Mouse (Mus musculus): ENCODE data around the gene Tor4a. TPM values are rescaled to one million over a fixed set of nuclear protein-coding genes. Genes with fewer than 3 reads are reported as not detected.

Tor4a gene
- polyA plus RNA-seq, 1 experiment from 2014 or later = 1.3 TPM

DNA sequence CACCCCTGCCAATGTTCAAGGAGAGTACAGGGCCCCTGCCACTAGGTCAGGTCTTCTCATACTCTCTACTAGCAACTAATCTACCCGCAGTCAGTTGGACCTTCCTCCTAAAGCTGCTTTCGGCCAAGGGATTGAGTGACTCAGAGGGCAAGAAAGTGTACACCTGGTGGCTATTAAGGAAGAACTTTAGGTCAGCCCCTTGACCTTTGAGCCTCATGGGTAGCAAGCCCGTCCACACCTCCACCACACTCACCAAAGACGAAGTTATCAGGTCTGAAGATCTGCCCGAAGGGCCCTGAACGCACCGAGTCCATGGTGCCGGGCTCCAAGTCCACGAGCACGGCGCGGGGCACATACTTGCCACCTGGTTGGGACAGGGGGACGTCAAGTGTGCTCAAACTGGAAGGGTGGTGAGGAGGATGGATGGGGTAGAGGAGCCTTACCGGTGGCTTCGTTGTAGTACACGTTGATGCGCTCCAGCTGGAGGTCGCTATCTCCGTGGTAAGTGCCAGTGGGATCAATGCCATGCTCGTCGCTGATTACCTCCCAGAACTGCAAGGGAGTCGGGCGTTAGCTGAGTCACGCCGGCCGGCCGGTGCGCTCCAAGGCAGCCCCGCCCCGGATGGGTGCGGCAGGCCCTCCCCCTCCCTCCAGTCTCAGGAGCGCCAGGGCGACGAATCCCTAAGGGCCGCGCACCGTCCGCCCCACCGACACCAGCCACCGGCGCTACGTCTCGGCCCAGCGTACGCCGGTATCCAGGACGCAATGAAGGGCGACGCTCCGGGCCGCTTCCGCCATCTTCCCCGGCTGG, 27.2 kb upstream of the Tor4a start:
- peak; percentile 35 for DNase-seq (ENCODE audit: extremely low spot score, low spot score)
- Histone ChIP-seq H3K27ac (peak overlapping the region; percentile 97), H3K4me3 (peak overlapping the region; percentile 87), H3K36me3 (replicated peaks) (peaks cover 27% of the 10 kb centered on the region), H3K9me3 (no peaks in the 10 kb centered on the region), H3K4me1 (peaks cover 37% of the 10 kb centered on the region), H3K27me3 (ENCODE audit: poor library complexity, severe bottlenecking) (no peaks in the 10 kb centered on the region)
- WGBS = 3% methylated on average over 51 of the region's 53 CpGs

DNA sequence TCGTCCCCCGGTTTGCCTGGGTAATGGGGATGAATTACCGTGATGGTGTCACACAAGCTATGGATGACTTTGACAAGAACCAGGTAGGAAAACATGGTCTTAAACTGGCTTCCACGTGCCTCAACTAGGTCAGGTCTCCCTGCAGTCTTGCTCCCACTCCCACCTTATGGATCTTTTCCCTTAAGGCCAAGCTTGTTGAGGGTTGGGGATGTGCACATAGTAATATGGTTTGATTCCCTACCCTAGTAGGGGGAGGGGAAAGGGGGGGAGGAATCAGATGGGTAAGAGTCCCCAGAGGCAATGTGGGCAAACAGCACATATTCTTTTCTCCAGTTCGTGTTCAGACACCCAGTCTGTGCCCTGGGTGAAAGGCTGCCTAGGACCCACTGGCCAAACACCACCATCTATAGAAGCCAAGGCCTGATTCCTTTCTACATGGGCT, 24.7 kb upstream of the Tor4a start:
- Histone ChIP-seq H3K36me3 (replicated peaks) (peaks cover 27% of the 10 kb centered on the region), H3K4me3 (no peak overlapping the region), H3K9me3 (no peaks in the 10 kb centered on the region), H3K27me3 (ENCODE audit: poor library complexity, severe bottlenecking) (no peaks in the 10 kb centered on the region), H3K27ac (no peak overlapping the region), H3K4me1 (peaks cover 29% of the 10 kb centered on the region)
- 73% methylated on average over 5 of the region's 5 CpGs for WGBS
- no peak for DNase-seq (ENCODE audit: extremely low spot score, low spot score)

DNA sequence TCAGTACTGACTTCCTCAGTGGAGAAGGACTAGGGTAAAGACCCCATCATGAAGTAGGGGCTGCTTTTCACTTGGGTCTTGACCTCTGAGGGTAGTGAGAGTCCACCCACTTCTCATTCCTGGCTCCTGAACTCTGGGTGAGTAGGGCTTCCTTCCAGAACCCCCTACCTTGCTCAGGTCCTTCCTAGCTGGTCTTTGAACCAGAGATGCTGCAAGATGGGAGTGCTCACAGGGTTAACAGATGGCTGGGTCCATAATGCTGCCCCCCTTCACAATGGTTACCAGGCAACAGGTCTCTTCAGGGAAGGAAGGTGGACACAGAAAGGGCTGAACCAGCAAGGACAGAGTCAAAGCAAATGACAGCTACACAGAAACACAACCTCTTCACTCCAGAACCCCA, 21.8 kb upstream of the Tor4a start, which contains the start of gene Fam166a:
TSS of gene Fam166a (plus strand) at position 301 of the 400 bp plus-strand sequence.
- H3K4me1 ChIP-seq = peaks cover 15% of the 10 kb centered on the region
- H3K27ac ChIP-seq = no peak within 1 kb of the TSS
- H3K4me3 ChIP-seq = no peak within 1 kb of the TSS
- peaks cover 23% of the 10 kb centered on the region for H3K36me3 ChIP-seq (replicated peaks)
- no peaks in the 10 kb centered on the region for H3K9me3 ChIP-seq
- H3K27me3 ChIP-seq (ENCODE audit: poor library complexity, severe bottlenecking) = peaks cover 9% of the 10 kb centered on the region; the same call in 1 of the 2 replicates
- DNase-seq (ENCODE audit: extremely low spot score, low spot score) = no peak

DNA sequence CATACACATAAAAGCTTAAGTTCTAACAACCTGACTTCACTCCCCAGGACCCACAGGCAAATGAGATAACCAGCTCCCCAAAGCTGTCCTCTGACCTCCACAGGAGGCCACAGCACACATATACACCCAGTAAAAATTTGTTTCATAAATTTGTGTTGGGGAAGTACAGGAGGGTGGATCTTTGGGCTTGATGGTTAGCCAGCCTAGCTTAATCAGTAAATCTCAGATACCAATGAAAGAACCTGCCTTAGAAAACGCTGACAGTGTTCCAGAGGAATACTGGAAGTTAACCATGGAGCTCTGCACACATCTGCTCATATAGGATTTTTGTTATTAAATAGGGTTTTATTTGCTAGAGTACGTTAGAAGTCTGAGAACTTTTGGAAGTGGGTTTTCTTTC, 21.0 kb upstream of the Tor4a start:
- Histone ChIP-seq H3K27me3 (ENCODE audit: poor library complexity, severe bottlenecking) (peaks cover 16% of the 10 kb centered on the region; the same call in 1 of the 2 replicates), H3K4me3 (no peak overlapping the region), H3K27ac (no peak overlapping the region), H3K4me1 (peaks cover 9% of the 10 kb centered on the region), H3K9me3 (no peaks in the 10 kb centered on the region), H3K36me3 (replicated peaks) (peaks cover 15% of the 10 kb centered on the region)
- whole genome bisulfite sequencing = 63% methylated on average over 2 of the region's 2 CpGs
- no peak for DNase-seq (ENCODE audit: extremely low spot score, low spot score)

DNA sequence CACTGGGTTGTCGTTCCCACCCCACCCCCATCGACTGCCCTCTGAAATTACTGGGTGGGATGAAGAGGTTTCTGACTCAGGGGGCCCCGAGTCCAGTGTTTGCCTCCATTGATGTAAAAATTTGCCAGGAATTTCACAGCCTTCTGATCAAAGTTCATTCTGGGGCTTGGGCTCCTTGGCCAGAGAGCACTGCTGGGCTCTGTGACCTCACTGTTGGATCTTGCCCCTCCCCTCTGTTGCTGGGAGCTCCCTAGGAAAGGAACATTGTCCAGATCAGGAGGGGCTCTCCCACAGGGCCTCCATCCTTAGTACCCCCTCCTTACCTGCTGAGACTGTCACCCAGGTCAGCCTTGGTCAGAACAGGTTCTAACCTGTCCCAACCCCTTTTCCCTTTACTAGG, 17.8 kb upstream of the Tor4a start, which contains the start of gene Stpg3:
TSS of gene Stpg3 (minus strand) at position 194 of the 400 bp plus-strand sequence.
- no peaks in the 10 kb centered on the region for H3K9me3 ChIP-seq
- peaks cover 4% of the 10 kb centered on the region; the same call in 1 of the 2 replicates for H3K36me3 ChIP-seq (replicated peaks)
- H3K27ac ChIP-seq = no peak within 1 kb of the TSS
- H3K27me3 ChIP-seq (ENCODE audit: poor library complexity, severe bottlenecking) = peaks cover 22% of the 10 kb centered on the region
- H3K4me3 ChIP-seq = peak within 1 kb of the TSS; percentile 2; the same call in 1 of the 2 replicates
- 80% methylated on average over 3 of the region's 3 CpGs for WGBS
- no peak for DNase-seq (ENCODE audit: extremely low spot score, low spot score)
- H3K4me1 ChIP-seq = peaks cover 26% of the 10 kb centered on the region

DNA sequence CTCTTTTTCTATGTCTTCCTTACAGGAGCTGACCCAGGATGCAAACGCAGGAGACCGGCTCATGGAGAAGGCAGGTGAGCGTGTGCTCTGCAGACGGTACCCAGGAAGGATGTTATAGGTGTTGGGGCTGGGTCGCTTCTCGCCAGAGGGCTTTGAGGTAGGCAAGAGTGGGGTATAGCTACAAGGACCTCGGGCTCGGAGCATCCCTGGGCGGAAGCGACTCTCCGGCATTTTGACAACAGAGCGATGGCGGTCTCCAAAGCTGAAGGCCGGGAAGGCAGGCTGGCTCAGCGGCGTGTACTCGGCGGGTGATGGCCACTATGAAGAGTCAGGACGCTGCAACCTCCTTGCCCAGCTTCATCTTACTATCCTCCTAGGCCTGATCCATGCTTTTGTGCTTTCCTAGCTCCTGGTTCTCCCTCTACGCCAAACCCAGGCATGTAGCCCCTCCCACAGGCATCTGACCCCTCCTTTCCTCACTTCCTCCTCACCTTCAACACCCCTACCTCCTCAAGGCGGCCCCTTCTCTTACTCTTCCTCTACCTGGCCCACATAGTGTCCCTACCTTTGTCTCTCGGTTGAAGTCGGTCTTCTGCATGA, 16.7 kb upstream of the Tor4a start:
- peaks cover 26% of the 10 kb centered on the region for H3K4me1 ChIP-seq
- H3K27me3 ChIP-seq (ENCODE audit: poor library complexity, severe bottlenecking) = peaks cover 22% of the 10 kb centered on the region
- peak overlapping the region; percentile 2; the same call in 1 of the 2 replicates for H3K4me3 ChIP-seq
- WGBS = 67% methylated on average over 23 of the region's 23 CpGs
- peaks cover 14% of the 10 kb centered on the region for H3K36me3 ChIP-seq (replicated peaks)
- H3K27ac ChIP-seq = no peak overlapping the region
- H3K9me3 ChIP-seq = no peaks in the 10 kb centered on the region
- no peak for DNase-seq (ENCODE audit: extremely low spot score, low spot score)

DNA sequence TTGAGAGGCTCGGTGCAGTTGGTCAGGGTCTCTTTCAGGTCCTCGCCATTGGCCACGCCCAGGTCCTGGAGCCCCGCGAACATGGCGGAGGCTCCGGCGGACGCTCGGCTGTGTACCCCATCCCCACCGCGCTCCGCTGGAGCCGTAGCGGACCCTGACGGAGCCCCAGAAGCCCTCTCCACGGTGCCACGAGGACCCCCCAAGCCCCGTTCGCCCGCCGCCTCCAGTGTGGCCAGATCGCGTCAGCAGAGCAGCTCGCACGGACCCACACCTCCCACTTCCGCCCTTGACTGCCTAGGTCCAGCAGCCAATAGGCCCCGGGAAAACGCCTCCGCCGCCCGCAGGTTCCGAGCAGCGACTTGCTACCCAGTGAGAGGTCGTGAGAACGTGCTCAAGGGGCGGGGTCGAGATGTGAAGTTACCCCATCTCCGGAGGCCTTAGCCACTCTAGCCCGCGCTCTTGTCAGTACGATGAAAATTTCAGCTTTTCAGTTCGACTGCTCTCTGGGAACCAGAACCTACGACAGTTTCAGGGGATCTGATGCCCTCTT, 14.5 kb upstream of the Tor4a start, which contains the start of gene Nelfb:
TSS of gene Nelfb (minus strand) at position 369 of the 550 bp plus-strand sequence.
- Histone ChIP-seq H3K36me3 (replicated peaks) (peaks cover 35% of the 10 kb centered on the region), H3K9me3 (no peaks in the 10 kb centered on the region), H3K27ac (peak within 1 kb of the TSS; percentile 99), H3K4me3 (peak within 1 kb of the TSS; percentile 95), H3K27me3 (ENCODE audit: poor library complexity, severe bottlenecking) (peaks cover 22% of the 10 kb centered on the region), H3K4me1 (peaks cover 26% of the 10 kb centered on the region)
- WGBS = under 1% methylated on average over 44 of the region's 44 CpGs
- DNase-seq (ENCODE audit: extremely low spot score, low spot score) = peak; percentile 95

DNA sequence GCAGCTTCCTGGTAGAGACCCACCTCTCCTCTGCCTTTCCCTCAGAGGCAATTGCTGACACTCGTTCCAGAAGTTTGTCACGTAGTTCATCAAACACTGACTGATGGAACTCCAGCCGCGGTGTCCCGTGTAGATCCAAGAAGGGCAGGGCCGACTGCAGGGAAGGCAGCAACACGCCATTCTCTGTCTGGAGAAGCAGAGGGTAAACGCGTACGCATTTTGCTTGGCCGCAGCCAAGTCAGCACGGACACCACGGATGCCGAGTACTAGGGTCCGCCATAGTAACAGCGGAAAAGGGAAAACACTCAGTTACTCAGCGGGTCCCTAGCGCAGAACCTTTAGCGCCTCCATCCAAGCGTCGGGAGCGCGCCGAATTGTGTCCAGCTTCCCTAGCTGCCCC, 14.0 kb upstream of the Tor4a start:
- no peak for DNase-seq (ENCODE audit: extremely low spot score, low spot score)
- Histone ChIP-seq H3K4me1 (peaks cover 26% of the 10 kb centered on the region), H3K4me3 (peak overlapping the region; percentile 95), H3K27ac (peak overlapping the region; percentile 99), H3K9me3 (no peaks in the 10 kb centered on the region), H3K27me3 (ENCODE audit: poor library complexity, severe bottlenecking) (peaks cover 22% of the 10 kb centered on the region), H3K36me3 (replicated peaks) (peaks cover 40% of the 10 kb centered on the region)
- WGBS = 1% methylated on average over 24 of the region's 24 CpGs

DNA sequence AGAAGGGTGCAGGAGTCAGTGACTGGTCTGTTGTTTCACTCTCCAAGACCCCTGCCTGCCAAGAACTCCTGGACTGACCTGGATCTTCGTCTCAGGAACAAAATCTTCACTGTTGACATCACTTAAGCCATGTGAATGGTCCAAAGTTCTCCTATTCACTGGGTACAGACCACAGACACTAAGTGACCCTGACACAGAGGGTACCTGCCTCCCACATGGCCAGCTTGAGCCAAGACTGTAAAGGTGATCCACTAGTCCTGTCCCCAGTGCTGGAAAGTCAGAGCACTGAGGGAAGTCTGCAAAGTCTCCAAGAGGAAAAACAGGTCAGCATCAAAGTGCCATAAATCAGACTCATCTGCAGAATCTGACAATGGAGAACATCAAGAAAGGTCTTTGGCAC, 10.9 kb upstream of the Tor4a start:
- Histone ChIP-seq H3K4me1 (peaks cover 26% of the 10 kb centered on the region), H3K27ac (no peak overlapping the region), H3K4me3 (no peak overlapping the region), H3K36me3 (replicated peaks) (peaks cover 71% of the 10 kb centered on the region), H3K9me3 (no peaks in the 10 kb centered on the region), H3K27me3 (ENCODE audit: poor library complexity, severe bottlenecking) (peaks cover 6% of the 10 kb centered on the region)
- no peak for DNase-seq (ENCODE audit: extremely low spot score, low spot score)
- WGBS = 91% methylated on average over 1 of the region's 1 CpGs

DNA sequence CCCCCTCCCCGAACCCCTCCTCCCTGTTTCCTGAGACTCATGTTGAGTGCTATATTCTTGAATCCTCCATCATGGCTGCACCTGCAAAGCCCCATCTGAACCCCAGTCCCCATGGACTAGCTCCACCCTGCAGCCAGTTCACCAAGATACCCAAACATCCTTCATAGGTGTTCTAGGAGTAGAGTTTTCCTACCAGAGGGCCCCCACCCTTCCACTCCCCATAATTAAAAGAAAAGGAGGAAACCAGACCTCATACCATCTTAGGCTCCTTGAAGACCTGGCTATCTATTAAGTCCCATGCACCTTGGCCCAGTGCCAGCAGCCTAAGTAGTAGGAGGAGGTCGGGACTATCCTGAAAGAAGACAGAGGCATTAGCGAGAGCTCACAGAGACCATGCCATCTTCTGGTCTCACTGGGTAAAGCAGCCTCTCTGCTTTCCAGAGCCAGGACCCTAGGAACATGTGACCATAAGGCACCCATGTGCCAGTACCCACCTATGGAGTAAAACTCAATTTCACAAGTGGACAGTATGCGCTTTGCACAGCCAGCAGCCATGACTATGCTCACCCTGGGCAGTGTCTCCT, 7.0 kb upstream of the Tor4a start:
- H3K27ac ChIP-seq = no peak overlapping the region
- 76% methylated on average over 4 of the region's 4 CpGs for WGBS
- peaks cover 99% of the 10 kb centered on the region for H3K36me3 ChIP-seq (replicated peaks)
- H3K27me3 ChIP-seq (ENCODE audit: poor library complexity, severe bottlenecking) = no peaks in the 10 kb centered on the region
- 0 out of 2 replicates have a peak, but pooled peaks cover under 1% of the 10 kb centered on the region for H3K4me1 ChIP-seq
- no peak overlapping the region for H3K4me3 ChIP-seq
- no peak for DNase-seq (ENCODE audit: extremely low spot score, low spot score)
- no peaks in the 10 kb centered on the region for H3K9me3 ChIP-seq

DNA sequence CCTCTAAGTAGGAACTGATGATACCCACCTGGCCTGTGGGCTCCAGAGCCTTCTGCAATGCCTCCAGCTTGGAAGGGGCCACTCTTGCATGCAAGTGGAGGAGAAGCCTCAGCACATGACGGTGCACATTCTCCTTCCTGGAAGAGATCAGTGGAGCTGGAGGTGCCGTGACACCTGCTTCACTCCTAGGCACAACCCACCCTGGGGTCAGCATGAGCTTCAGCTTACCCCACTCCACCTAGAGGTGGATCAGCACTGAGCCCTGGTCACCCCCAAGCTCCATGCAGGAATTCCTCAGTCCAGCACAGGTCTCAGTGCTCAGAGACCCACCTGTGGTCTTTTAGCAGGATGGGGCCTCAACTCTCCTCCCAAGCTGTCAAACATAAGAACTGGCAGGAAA, 3.9 kb upstream of the Tor4a start:
- Histone ChIP-seq H3K4me1 (peaks cover 25% of the 10 kb centered on the region), H3K27ac (no peak overlapping the region), H3K9me3 (no peaks in the 10 kb centered on the region), H3K4me3 (no peak overlapping the region), H3K36me3 (replicated peaks) (peaks cover 78% of the 10 kb centered on the region), H3K27me3 (ENCODE audit: poor library complexity, severe bottlenecking) (peaks cover 24% of the 10 kb centered on the region)
- WGBS = 100% methylated on average over 2 of the region's 2 CpGs
- DNase-seq (ENCODE audit: extremely low spot score, low spot score) = no peak

DNA sequence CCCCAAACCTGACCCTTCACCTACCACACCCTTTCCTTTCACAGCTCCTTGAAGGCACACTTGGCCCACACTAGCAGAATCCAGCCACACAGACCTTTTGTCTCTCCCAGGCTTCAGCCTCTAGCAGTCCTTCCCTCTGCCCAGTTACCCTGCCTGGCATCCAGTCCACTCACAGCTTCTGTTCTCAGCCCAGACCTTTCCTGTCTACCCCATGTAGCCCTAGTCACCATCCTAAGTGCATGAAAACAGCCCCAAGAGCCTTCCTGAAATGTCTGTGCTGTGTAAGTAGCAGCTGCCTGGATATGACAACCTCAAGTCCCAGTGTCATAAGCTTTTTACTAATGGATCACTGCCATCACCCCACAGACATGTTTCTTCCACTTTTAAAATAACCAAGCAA, 1.3 kb upstream of the Tor4a start:
- no peaks in the 10 kb centered on the region for H3K9me3 ChIP-seq
- no peak overlapping the region for H3K4me3 ChIP-seq
- H3K27me3 ChIP-seq (ENCODE audit: poor library complexity, severe bottlenecking) = peaks cover 45% of the 10 kb centered on the region
- H3K4me1 ChIP-seq = peaks cover 44% of the 10 kb centered on the region
- no peak overlapping the region for H3K27ac ChIP-seq
- H3K36me3 ChIP-seq (replicated peaks) = peaks cover 51% of the 10 kb centered on the region
- DNase-seq (ENCODE audit: extremely low spot score, low spot score) = no peak
